Mouse (Mus musculus) left cerebral cortex, postnatal 4 days (tissue): ENCODE measurements around the gene Snx15. TPM values are rescaled to one million over a fixed set of nuclear protein-coding genes. Genes with fewer than 3 reads are reported as not detected.
"Not testable (repeated sequence)": the region's sequence is repeated elsewhere in the genome, so short reads cannot be mapped to it uniquely, and the experiment has no call there.

Source experiments
- DNase-seq: peaks from one replicate; pipeline ENCODE4 v3.0.0-alpha.2; 2022
- intact Hi-C: fragments of 180-260 bp; cut with DNase I; formaldehyde crosslinking; loops from one replicate; pipeline ENCODE4 v1.15.1; 2025
- total RNA-seq, 2 experiments: library from RNA; stranded (reverse); gene quantifications; 2 replicates each; pipeline ENCODE4 v1.2.3; 2021

Gene Snx15
- 10 to 100 TPM; 36.0 to 41.2 TPM for total RNA-seq

DNA sequence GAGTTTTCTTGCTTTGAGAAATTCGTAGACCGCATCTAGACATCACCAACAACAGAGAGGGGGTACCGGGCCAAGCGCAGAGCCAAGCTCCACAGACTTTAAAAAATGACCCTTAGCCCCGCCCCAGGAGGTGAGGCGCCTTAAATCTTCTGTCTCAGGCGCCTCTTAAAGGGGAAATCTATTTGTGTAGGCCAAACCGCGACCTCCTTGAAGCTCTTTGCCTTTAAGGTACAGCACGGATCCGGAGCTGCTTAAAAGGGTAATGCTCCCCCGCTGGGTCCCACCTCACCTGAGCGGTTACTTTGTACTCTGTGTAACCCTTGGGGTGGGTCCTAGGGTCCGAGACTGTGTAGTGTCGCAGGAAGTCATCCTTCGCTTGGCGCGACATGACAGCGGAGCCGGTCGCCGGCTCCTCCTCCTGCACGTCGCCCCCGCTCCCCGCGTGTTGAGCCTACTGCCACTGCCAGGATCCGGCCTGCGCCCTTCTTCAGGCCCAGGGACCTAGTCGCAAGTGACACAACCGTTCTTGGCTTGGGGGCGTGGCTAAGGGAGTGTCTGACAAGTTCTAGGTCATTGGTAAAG is at the start of gene Snx15:
TSS of gene Snx15 (minus strand) at position 545 of the 582 bp plus-strand sequence.
- peak; percentile 96 for DNase-seq
- intact Hi-C loops, result no loop called here

DNA sequence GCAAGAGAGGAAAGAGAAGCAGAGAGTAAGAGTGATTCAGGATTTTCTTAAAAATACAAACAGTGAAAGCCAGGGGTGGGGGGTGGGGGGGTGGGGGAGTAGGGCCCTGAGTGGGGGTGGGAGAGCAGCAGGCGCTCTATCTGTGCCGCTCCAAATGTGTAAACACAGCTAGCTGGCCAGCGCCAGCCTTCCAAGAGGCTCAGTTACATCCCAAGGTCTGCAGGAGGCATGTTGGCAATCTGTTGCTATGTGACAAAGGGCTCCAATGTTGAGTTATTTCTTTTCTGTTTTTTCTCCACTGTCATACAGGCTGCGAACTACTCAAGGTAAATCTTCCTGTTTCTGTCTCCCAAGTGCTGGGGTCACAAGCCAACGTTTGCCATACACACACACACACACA is 46.7 kb upstream of the Snx15 start:
- peak; percentile 17 for DNase-seq
- intact Hi-C loops, result no loop called here

DNA sequence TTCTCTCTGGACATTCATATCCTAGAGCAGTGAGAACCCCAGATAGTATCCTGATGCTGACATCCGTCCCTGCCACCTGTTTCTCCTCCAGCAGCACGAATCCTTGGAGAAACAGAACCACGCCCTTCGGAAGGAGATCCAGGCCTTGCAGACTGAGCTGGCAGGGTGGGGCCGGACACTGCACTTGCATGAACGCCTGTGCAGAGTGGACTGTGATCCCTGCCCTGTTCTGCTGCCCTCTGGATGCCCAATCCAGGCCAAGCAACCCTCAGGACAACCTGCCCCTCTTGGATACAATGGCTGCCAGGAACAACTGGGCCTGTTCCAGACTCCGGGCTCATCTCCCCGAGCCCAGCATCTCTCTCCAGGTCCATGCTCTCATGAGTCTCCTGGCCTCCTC is 43.1 kb upstream of the Snx15 start:
- DNase-seq, result no peak
- intact Hi-C loops, result no loop called here

DNA sequence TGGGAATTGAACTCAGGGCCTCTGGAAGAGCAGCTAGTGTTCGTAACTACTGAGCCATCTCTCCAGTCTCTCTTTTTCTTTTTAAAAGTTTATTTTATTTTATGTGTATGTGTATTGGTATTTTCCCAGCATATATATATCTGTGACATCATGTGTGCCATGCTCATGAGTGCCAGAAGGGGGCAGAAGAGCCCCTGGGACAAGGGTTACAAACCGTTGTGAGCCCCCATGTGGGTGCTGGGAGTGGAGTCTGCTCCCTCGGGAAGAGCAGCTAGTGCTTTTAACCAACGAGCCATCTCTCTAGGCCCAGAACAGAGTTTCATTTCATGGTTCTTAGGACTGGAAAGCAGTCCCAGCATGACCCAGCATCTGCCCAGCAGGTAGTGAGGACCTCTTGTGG is 38.6 kb upstream of the Snx15 start:
- intact Hi-C loops, result no loop called here
- no peak for DNase-seq

DNA sequence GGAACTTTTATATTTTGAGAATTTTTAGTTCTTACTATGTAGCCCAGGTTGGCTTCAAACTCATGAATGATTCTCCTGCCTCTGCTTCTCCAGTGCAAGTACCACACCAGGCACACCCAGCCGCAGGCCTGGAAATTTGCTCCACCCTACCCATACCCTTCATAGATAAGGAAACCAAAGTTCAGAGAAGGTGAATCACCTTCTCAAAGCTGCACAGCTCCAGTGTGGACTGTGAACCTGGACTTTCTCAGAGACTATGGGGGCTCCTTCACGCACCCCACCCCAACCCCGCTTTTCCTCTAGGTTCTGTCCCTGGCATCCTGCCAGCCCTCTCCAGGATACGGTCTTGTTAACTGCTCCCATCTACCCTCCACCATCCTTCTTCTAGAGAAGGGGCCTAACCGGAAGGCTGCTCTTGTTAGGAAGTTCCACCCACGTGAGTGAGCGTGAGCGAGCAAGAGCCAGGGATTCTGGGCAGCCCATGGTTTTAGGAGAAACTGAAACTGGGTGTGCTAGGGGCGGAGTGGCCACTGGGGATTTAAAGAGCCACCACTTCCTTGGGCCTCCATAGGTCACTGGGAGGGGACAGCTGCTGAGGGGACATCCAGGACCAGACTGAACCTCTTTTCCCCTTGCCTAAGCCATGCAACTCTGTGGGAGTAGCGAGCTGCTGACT is 35.9 kb upstream of the Snx15 start:
- DNase-seq, result no peak
- intact Hi-C loops, result no loop called here

DNA sequence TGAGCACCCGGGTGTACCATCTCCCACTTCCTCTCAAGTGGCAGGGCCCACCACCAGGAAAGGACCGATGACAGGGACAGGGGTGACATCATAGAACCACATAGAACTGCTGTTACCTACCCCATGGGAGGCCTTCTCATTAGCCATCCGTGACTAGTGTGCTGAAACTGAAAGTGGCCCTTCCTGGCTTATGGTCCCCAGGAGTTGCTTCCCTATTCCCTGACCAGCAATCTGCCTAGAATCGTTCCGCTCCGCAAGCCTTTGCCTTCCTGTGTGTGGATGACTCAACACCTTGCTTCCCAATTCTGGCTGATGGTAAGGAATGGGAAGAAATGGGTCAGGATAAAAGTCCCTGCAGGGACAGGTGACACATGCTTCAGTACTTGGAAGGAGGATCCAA is 29.1 kb upstream of the Snx15 start:
- intact Hi-C loops, result loop anchor here (10.0 kb wide), 1 partner anchor 168 kb away; no protein-coding TSS in a partner anchor

DNA sequence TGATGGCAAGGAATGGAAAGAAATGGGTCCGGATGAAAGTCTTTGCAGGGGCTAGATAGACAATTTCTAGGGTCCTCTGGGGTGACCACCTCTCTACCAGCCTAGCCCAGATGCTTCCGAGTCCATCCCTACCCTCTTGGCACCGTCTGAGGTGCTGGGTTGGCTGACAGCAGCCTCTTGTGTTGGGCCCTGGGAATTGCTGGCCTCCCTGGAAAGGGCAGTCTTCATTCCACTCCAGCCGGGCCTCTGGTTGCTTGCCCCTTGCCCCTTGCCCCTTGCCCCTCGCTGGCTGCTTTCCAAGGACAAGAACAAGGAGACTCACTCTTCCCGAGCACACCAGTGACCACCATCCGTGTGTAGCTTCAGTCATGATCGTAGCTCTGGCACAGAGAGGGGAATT is 28.3 kb upstream of the Snx15 start:
- no peak for DNase-seq

More for the DNA sequence above, 29.1 kb upstream of the Snx15 start:
- DNase-seq, result no peak

DNA sequence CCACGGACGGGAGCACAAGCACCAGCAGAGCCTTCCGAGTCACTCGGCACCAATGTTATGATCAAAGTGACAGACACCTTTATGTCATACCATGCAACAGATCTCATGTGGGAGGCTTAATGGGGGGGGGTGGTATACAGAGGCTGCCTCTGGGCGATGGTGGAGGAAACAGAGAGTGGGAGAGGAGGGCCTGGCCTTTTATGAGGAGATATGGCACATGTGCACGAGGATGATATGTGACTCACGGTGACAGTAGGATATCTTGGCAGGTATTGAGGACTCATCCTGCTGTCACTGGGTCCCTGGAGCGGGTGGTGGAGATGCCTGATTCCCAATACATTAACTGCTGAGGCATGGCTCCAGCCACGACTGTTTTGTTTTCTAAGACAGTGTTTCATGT is 27.1 kb upstream of the Snx15 start:
- intact Hi-C loops, result loop anchor here (10.0 kb wide), 1 partner anchor 170 kb away; no protein-coding TSS in a partner anchor
- DNase-seq, result no peak

More for the DNA sequence above, 28.3 kb upstream of the Snx15 start:
- intact Hi-C loops, result loop anchor here (10.0 kb wide), 1 partner anchor 168 kb away; no protein-coding TSS in a partner anchor

DNA sequence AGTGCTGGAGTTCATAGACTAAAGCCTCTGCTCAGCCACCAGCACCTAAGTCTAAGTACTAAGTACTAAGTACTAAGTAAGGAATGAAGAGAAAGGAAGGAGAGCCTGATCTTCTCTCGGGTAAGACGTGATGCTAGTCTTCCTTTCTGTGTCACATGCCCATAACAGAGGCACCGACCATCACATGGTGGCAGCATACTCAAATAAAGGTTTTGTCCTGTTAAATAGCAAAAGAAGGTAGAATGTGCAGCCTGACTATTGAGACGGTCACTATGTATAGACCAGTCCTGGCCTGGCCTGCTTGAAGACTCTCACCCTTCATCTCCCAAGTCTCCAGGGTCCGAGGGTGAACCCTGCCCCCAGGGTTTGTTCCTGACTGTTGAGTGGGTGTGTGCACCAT is 16.7 kb upstream of the Snx15 start:
- intact Hi-C loops, result no loop called here
- DNase-seq, result no peak

DNA sequence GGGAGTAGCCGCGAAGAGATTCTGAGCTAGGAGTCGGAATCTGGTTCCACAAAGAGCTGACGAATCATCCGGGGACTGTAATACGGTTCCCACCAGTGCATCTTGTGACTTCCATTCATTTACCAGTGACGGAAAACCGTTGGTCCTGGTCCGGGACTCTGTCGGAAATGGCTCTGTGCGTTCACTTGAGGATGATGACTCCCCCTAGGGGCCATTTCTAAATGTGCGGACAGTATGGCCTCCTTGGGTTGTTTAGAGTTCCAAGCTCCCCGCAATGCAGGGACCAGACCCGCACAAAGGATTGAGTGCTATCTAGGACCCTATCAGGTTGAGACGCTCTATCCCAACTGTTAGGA is 13.3 kb upstream of the Snx15 start, which contains the start of gene Arl2:
TSS of gene Arl2 (minus strand) at position 155 of the 356 bp plus-strand sequence.
- DNase-seq, result peak; percentile 85
- intact Hi-C loops, result no loop called here

DNA sequence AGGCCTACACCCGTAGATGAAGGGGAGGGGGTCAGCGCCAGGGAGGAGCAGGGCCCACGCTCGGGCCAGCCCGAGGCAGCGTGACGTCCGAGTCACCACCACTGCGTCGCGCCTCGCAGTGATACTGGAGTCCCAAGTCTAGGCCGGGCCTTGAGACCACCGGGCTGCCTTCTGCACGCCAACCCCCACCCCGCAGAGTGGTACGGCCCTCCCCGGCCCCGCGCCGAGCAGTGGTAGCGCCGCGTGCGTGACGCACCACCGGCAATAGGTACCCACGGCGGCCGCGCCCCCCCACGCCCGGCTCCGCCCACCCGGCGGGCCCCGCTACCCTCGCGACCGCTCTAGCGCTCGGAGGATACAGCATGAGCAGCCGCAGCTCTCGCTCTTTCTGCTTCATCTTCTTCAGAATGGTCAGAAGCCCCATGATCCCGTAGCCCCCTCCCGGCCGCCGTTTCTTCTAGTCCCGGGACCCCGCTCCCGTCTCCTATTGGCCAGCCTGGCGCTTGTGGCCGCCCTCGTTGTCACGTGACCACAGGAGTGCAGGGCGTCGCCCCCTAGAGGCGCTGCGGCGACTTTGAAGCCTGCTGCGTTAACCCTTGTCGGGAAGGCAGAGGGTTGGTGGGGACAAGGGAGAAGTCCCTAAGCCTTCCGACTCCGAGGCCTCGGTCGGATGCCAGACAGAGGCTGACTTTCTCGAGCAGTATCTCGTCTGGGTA is 12.7 kb upstream of the Snx15 start, which contains the start of gene Batf2:
TSS of gene Batf2 (plus strand) at position 306 of the 716 bp plus-strand sequence.
- DNase-seq, result peak; percentile 96
- intact Hi-C loops, result no loop called here

DNA sequence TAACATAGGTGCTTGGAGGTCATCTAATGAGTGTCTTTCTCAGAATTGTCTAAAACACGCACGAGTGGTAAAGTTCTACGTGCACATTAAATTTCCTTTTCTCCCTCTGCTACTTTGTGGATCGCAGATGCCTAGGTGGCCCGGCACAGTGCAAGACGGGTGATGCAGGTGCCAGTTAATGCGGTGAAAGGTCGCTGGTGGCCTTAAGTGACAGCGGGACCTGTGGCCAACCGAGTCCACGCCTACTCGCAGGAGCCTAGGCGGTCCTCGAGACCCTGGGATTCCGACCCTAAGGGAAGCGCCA is 12.2 kb upstream of the Snx15 start:
- intact Hi-C loops, result no loop called here
- DNase-seq, result no peak

DNA sequence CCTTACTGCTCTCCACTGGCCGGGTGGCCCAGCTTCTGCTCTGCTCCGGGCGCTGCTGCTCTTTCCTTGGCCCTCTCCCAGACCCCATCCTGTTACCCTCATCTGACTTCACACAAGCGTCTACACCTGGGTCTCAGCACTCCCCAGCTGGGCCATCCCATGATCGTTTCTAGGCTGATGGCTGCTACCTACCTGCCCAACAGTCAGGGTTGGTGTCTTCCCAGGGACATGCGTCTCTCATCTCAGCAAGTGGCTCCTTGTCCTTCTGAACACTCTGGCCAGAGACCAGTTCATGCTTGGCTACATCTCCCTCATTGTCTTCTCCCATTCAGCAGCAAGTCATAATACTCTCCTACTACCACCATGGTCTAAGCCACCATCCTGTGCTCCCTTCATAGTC is 11.6 kb upstream of the Snx15 start:
- intact Hi-C loops, result no loop called here

DNA sequence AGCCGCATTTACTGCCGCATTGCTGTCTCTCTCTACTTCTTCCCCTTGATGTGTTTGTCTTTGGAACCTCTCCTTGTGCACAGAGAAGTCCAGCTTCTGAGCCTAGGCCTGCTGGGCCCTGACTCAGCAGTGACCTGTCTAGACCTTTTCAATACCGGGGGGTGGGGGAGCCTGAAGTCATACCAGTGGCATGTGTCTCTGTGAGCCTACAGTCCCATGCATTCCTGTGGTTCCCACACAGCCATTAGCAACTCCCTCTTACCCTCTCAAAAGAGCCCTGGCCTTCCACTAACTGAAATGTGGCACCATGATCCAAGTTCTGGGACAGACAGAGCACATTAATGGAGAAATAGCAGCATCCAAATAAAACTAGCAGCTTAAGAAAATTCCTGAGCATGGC is 8.3 kb upstream of the Snx15 start:
- DNase-seq, result no peak
- intact Hi-C loops, result no loop called here

More for the DNA sequence above, 11.6 kb upstream of the Snx15 start:
- DNase-seq, result no peak

DNA sequence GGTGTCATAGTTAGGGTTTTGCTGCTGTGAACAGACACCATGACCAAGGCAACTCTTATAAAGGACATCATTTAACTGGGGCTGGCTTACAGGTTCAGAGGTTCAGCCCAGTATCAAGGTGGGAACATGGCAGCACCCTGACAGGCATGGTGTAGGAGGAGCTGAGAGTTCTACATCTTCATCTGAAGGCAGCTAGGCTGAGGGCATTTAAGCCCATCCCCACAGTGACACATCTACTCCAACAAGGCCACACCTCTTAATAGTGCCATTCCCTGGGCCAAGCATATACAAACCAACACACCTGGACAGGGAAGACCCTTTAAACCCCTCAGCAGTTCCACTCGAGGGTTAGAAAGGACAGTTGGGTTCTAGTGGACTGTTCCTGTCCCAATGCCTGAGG is 5.1 kb upstream of the Snx15 start:
- intact Hi-C loops, DNase-seq: not testable (repeated sequence)

DNA sequence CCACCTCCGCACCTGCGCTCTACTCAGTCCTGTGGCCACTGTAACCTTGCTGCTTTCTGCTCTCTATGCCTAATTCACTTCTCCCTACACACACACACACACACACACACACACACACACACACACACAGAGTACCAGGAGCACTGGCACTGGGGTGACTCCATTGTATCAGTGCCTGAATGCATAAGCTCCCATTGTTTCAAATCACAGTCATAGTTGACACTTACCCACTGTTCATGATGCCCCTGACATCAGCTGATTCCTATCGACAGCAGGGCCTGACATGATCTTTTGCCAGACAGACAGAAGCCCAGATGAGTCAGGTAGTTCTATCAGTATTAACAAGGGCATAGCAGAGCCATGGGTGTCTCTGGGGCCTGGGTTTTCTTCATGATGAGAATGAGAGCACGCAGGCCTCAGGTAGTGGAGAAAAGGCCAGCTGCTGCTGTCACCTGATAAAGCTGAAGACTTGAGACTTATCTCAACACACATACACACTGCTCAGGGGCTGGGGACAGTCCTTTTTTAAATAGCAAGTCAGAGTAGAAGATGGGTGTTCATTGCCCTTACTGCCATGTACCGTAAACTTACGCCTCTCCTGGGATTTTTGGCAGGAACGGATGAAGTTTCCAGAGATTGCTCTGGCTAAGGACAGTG is 4.2 kb upstream of the Snx15 start:
- no peak for DNase-seq
- intact Hi-C loops, result no loop called here

DNA sequence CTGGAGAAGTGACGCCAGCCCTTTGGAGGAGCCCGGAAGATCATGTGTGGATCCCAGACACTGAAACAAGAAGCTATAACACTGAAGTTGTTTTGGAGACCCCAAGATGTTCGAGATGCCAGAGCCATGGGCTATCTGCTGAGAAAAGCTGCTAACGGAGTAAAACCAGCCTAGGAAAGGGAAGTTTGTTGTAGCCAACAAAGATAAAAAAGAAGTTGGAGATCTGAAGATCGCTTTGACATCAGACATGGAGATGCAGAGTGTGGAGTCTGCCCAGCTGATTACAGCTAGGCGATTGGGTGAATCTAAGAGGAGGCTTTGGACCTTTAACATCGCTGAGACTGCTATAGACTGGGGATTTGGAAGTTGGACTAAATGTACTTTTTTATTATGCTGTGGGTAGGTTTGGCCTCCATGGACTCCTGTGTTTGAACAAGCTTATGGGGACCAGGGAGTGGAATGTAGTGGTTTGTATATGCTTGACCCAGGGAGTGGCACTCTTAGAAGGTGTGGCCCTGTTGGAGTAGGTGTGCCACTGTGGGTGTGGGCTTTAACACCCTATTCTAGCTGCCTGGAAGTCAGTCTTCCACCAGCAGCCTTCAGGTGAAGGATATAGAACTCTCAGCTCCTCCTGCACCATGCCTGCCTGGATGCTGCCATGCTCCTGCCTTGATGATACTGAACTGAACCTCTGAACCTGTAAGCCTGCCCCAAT is 2.5 kb upstream of the Snx15 start:
- DNase-seq, intact Hi-C loops: not testable (repeated sequence)

DNA sequence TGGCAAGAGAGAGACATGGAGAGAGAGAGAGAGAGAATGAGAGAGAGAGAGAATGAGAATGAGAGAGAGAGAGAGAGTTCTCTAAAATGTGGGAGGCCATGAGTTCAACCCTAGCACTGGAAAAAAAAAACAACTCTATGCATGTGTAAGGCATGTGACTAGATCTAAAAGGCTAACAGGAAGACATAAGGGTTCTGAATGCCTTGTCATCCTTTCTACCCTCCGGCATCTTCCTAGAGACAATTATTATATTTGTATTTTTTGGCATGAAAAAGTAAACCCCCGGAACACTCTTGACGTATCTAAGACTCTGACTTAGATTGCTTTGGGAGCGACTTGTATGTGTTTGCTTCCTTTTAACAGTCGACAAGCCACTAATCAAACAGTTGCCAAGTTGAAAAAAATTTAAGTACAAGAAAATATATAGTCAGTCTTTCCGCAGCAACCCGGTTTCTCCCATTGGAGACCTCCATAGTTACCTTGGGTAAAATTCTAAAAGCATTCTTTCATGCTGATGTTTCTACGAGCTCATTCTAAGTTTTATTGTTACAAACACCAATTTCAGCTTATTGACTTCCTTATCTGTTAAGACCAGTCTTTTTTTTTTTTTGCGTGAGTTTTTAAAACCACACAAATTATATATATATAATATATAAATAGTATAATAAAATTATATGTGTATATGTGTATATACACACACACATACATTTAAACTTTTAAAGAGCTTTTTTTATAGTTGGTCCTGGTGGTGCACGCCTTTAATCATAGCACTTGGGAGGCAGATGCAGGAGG is 1.1 kb downstream of the Snx15 start:
- DNase-seq, result no peak
- intact Hi-C loops, result no loop called here

DNA sequence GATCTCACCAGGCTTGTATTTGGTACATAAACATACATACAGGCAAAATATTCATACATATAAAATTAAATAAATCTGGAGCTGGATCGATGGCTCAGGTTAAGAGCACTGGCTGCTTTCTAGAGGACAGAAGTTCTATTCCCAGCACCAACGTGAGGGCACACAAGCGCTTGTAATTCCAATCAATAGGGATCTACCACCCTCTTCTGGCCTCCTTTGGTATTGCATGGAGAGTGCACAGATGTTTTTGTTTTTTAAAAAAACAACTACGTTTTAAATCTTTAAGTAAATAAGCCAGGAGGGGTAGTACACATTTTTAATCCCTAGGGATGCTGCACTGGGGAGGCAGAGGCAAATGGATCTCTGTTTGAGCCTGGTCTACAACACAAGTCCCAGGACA is 1.8 kb downstream of the Snx15 start:
- DNase-seq, result peak; percentile 32
- intact Hi-C loops, result no loop called here

DNA sequence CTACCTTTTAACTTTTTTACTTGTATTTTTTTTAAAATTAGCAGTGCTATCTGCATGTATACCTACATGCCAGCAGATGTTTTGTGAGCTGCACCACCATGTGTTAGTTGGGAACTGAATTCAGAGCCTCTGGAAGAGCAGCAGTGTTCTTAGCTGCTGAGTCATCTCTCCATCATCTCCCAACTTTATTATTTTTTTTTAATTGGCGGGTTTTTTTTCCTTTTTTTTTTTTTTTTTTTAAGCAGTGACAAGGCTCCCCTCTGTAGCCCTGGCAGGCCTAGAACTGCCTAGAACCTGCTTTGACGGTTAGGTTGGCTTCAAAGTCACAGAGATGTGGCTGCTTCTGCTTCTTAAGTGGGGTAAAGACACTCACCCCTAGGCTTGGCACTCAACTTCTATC is 3.2 kb downstream of the Snx15 start:
- intact Hi-C loops, result no loop called here
- no peak for DNase-seq
